Mouse (Mus musculus) cortical plate, adult 2 months (tissue): Measurements from ENCODE around the gene Dnajc12.

Experiments
- CTCF ChIP-seq: fragments of 200-500 bp; IDR thresholded peaks from 2 replicates; pipeline ENCODE4 v1.5.1; 2011; ENCODE audit warnings: mild to moderate bottlenecking, control low read depth, low read length; ENCODE audit not compliant: insufficient read depth; ENCODE audit errors: extremely low read depth
- POLR2A ChIP-seq: fragments of 200-500 bp; IDR thresholded peaks from 2 replicates; pipeline ENCODE4 v1.6.1; 2011; ENCODE audit warnings: mild to moderate bottlenecking, low read length, control low read depth; ENCODE audit not compliant: insufficient read depth; ENCODE audit errors: extremely low read depth

DNA sequence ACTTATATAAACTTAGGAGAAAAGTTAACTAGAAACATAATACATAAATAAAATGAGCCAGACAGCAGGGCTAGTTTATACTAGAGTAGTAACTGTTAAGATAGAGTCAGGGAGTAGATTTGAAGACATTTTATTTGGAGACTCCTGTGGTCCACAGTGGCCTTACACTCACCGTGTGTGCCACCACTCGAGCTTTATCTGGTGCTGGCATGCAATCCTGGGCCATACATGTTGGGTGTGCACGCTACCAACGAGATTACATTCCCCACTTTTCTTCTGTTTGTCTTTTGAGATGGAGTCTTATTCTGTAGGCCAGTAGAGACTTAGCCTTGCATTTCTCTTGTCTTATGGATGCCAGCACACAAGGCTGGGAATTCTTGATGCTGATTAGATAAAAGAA, 71.7 kb downstream of the Dnajc12 start:
- TF ChIP-seq CTCF (no peak), POLR2A (no peak)
